Mouse (Mus musculus): ENCODE results near the gene Scaper.

The Scaper gene

GRCm38 (mm10) chr9:55937664-55938617 is at the start of gene Scaper:
Gene Scaper (minus strand): TSS chr9:55938119.
- peak; percentile 93 for DNase-seq (ENCODE audit: low read depth)

- DNase-seq (ENCODE audit: low read depth), result peak; percentile 84
These were observed 8.9 kb upstream of the Scaper start for GRCm38 (mm10) chr9:55946819-55947218.

- DNase-seq (ENCODE audit: low read depth), result no peak
These were observed 3.4 kb upstream of the Scaper start for GRCm38 (mm10) chr9:55941356-55941755.

- DNase-seq (ENCODE audit: low read depth), result no peak
These were observed 683 bp upstream of the Scaper start for GRCm38 (mm10) chr9:55938618-55938985.

- DNase-seq (ENCODE audit: low read depth), result peak; percentile 32
These were observed 675 bp downstream of the Scaper start for GRCm38 (mm10) chr9:55937224-55937663.

GRCm38 (mm10) chr9:55932482-55932881 is 5.4 kb downstream of the Scaper start:
- peak; percentile 93 for DNase-seq (ENCODE audit: low read depth)

GRCm38 (mm10) chr9:55918579-55918978 is 19.3 kb downstream of the Scaper start:
- peak; percentile 71 for DNase-seq (ENCODE audit: low read depth)

- no peak for DNase-seq (ENCODE audit: low read depth)
These were observed 21.2 kb downstream of the Scaper start for GRCm38 (mm10) chr9:55916751-55917150.

- no peak for DNase-seq (ENCODE audit: low read depth)
These were observed 26.4 kb downstream of the Scaper start for GRCm38 (mm10) chr9:55911481-55911880.

GRCm38 (mm10) chr9:55902964-55903363 is 35.0 kb downstream of the Scaper start:
- no peak for DNase-seq (ENCODE audit: low read depth)

- DNase-seq (ENCODE audit: low read depth), result peak; percentile 20
These were observed 36.3 kb downstream of the Scaper start for GRCm38 (mm10) chr9:55901588-55901987.

GRCm38 (mm10) chr9:55900531-55900930 is 37.4 kb downstream of the Scaper start:
- DNase-seq (ENCODE audit: low read depth), result no peak

- DNase-seq (ENCODE audit: low read depth), result no peak
These were observed 59.9 kb downstream of the Scaper start for GRCm38 (mm10) chr9:55878066-55878465.

GRCm38 (mm10) chr9:55789442-55789841 is 148.5 kb downstream of the Scaper start:
- no peak for DNase-seq (ENCODE audit: low read depth)

GRCm38 (mm10) chr9:55712016-55712415 is 225.9 kb downstream of the Scaper start:
- DNase-seq (ENCODE audit: low read depth), result no peak

GRCm38 (mm10) chr9:55710553-55710952 is 227.4 kb downstream of the Scaper start:
- DNase-seq (ENCODE audit: low read depth), result no peak

GRCm38 (mm10) chr9:55706603-55707002 is 231.3 kb downstream of the Scaper start:
- DNase-seq (ENCODE audit: low read depth), result peak; percentile 40

- DNase-seq (ENCODE audit: low read depth), result no peak
These were observed 242.6 kb downstream of the Scaper start for GRCm38 (mm10) chr9:55695307-55695706.

GRCm38 (mm10) chr9:55677099-55677498 is 260.8 kb downstream of the Scaper start:
- DNase-seq (ENCODE audit: low read depth), result no peak

- DNase-seq (ENCODE audit: low read depth), result no peak
These were observed 291.5 kb downstream of the Scaper start for GRCm38 (mm10) chr9:55646444-55646843.

GRCm38 (mm10) chr9:55626990-55627389 is 310.9 kb downstream of the Scaper start:
- no peak for DNase-seq (ENCODE audit: low read depth)

- no peak for DNase-seq (ENCODE audit: low read depth)
These were observed 323.2 kb downstream of the Scaper start for GRCm38 (mm10) chr9:55614711-55615110.

- DNase-seq (ENCODE audit: low read depth), result peak; percentile 69
These were observed 328.2 kb downstream of the Scaper start for GRCm38 (mm10) chr9:55609751-55610150.
